Mouse (Mus musculus) embryonic facial prominence, embryonic 15.5 days (tissue): ENCODE measurements around the gene Suco. TPM values are rescaled to one million over a fixed set of nuclear protein-coding genes. Genes with fewer than 3 reads are reported as not detected.
A peak's percentile ranks its signal among the peaks of the same experiment; 100 is the strongest.

Source experiments
- ATAC-seq: fragments of 200-750 bp; cut with Nextera tagmentation; 2 replicates; pipeline ENCODE4 v1.8.0; 2017; ENCODE audit warnings: low read depth, moderate TSS enrichment; ENCODE audit not compliant: insufficient number of reproducible peaks, low FRiP score, low TSS enrichment
- H3K27ac ChIP-seq: fragments of 300-500 bp; sonication (generic); replicated peaks from 2 replicates; pipeline ENCODE4 v1.5.1; 2015; ENCODE audit warnings: mild to moderate bottlenecking, inconsistent platforms
- H3K27me3 ChIP-seq: fragments of 300-500 bp; sonication (generic); 2 replicates; pipeline ENCODE4 v1.6.1; 2015; ENCODE audit warnings: inconsistent platforms
- H3K36me3 ChIP-seq: fragments of 300-500 bp; sonication (generic); 2 replicates; pipeline ENCODE4 v1.6.1; 2015; ENCODE audit warnings: mild to moderate bottlenecking, inconsistent platforms
- H3K4me1 ChIP-seq: fragments of 300-500 bp; sonication (generic); 2 replicates; pipeline ENCODE4 v1.6.1; 2015; ENCODE audit warnings: inconsistent platforms
- H3K4me2 ChIP-seq: fragments of 300-500 bp; sonication (generic); replicated peaks from 2 replicates; pipeline ENCODE4 v1.6.1; 2015; ENCODE audit warnings: mild to moderate bottlenecking, inconsistent platforms
- H3K4me3 ChIP-seq: fragments of 300-500 bp; sonication (generic); replicated peaks from 2 replicates; pipeline ENCODE4 v1.5.1; 2015; ENCODE audit warnings: mild to moderate bottlenecking, inconsistent platforms
- H3K9ac ChIP-seq: fragments of 300-500 bp; sonication (generic); 2 replicates; pipeline ENCODE4 v1.6.1; 2015; ENCODE audit warnings: inconsistent platforms
- H3K9me3 ChIP-seq: fragments of 300-500 bp; sonication (generic); replicated peaks from 2 replicates; pipeline ENCODE4 v1.6.1; 2016; ENCODE audit warnings: inconsistent platforms
- WGBS: fragments of 180-500 bp; shearing (Covaris S2); methylation state at CpG from one replicate; pipeline ENCODE4 v1.1.7; 2015; 5-methylcytosine and 5-hydroxymethylcytosine counted together
- polyA plus RNA-seq: library from polyadenylated mRNA; unstranded; fragments of >200 nt; fragmentation: Nextera tagmentation; extraction: Ambion mirVana; gene quantifications from 2 replicates; pipeline ENCODE4 v1.2.1, GENCODE M21; 2015

Suco gene
- polyA plus RNA-seq, 1 experiment from 2014 or later = 18.0 TPM

DNA sequence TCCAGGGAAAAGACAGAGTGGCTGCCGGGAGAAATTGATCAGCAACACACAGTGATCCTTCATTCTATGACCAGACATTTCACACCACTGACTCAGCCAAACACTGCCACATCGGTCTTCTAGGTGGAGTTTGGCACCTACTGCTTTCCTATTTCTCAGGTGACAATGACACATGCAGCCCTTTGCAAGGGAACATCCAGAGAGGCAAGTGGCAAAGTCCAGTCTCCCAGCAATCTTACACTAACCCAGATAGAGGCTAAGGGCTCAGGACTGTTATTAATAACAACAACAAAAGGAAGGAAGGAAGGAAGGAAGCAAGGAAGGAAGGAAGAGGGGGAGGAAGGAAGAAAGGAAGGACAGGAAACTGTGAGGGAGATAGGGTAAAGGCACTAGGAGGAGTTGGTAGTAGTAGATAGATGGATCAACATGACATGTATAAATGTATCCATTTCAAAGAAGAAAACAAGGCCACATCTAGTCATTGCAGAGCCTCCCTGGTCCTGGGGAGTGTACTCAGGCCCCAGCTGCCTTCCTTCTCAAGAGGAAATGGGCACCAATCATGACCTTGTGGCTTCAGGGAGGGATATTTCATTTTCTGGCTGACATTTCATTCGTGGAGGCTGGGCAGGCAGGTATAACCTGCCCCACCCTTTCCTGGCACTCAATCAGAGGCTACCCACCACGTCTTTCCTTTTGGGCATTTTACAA, 36.6 kb upstream of the Suco start:
- no peaks in the 10 kb centered on the region for H3K4me1 ChIP-seq
- no peak overlapping the region for H3K9ac ChIP-seq
- no peaks in the 10 kb centered on the region for H3K9me3 ChIP-seq
- 58% methylated on average over 4 of the region's 4 CpGs for WGBS
- H3K4me2 ChIP-seq = no peak overlapping the region
- no peaks in the 10 kb centered on the region for H3K27me3 ChIP-seq
- ATAC-seq = no peak
- H3K4me3 ChIP-seq = no peak overlapping the region
- no peak overlapping the region for H3K27ac ChIP-seq
- H3K36me3 ChIP-seq = no peaks in the 10 kb centered on the region

DNA sequence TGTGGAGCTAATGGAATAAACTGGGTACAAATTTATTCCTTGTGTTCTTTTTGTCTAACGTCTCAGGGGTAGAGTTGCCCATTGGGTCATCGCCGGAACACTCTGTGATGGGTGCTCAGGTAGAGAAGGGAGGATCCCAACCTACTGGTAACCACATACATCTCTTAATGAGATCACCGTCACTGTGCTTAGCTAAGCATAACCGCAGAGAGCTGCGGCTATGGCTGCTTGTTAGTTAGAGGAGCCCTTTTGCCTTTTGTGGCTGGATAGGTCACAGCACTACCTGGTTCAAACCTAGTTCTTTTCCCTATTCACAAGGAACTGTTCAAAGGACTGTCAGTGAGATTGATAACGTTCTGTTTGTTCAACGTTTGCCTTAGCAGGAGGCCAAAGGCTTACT, 32.6 kb upstream of the Suco start:
- no peaks in the 10 kb centered on the region for H3K36me3 ChIP-seq
- H3K4me2 ChIP-seq = no peak overlapping the region
- H3K27me3 ChIP-seq = no peaks in the 10 kb centered on the region
- no peaks in the 10 kb centered on the region for H3K4me1 ChIP-seq
- no peak overlapping the region for H3K27ac ChIP-seq
- no peak for ATAC-seq
- no peak overlapping the region for H3K4me3 ChIP-seq
- H3K9me3 ChIP-seq = no peaks in the 10 kb centered on the region
- WGBS = 80% methylated on average over 8 of the region's 8 CpGs
- H3K9ac ChIP-seq = no peak overlapping the region

DNA sequence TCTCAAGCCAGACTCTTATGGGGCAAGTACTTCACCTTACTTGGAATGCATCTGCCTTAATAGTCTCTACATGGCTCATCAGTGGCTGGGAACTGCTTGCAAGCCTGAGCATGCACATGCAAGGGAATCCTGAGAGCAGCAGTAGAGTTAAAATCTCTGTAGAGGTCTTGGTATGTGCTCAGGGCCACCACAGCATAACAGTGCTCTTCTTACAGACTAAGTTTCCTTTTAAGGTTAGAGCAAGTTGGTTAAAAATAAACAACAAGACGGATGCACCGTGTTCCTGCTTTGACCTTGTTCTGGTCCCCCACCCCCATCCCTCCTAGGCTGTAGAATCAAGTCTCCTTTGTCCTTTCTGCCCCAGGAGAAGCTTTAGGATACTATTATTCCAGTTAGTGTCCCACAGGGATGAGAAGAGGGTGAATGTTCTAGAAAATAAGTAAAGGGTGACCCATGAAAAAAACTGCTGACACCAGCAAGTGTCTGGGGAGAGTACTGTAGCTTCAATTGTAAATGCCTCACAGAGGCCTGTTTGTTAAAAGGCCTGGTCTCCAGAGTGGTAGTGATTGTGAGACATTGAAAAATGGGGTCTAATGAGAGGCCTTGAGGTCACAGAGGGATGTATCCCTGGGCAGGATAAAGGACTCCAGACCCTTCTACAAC, 31.4 kb upstream of the Suco start:
- WGBS = 7% methylated on average over 2 of the region's 2 CpGs
- H3K27ac ChIP-seq = 0 out of 2 replicates have a peak overlapping the region, but pooled peaks have one; percentile 24
- H3K4me2 ChIP-seq = no peak overlapping the region

DNA sequence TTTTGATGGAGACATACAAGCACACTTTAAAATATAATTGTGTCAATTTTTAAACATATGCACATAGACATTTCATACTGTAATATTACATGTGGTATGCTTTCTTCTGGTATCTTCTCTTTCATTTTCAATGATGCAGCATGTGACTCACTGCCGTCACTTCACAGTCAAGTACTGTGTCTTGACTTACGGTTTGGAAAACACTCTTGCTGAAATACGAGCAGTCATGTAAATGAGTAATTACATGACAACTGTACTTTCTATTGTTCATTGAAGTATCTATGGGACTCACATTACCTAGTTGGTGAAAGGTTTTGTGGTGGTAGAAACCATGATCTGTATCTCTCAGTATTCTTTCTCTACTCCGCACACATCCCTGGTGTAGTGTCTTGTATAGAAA, 30.6 kb upstream of the Suco start:
- Histone ChIP-seq H3K4me2 (no peak overlapping the region), H3K36me3 (no peaks in the 10 kb centered on the region), H3K9ac (no peak overlapping the region), H3K27me3 (no peaks in the 10 kb centered on the region), H3K9me3 (no peaks in the 10 kb centered on the region), H3K4me3 (no peak overlapping the region), H3K27ac (no peak overlapping the region), H3K4me1 (no peaks in the 10 kb centered on the region)
- WGBS = 70% methylated on average over 4 of the region's 4 CpGs
- no peak for ATAC-seq

More for the DNA sequence above, 31.4 kb upstream of the Suco start:
- no peak overlapping the region for H3K9ac ChIP-seq
- H3K9me3 ChIP-seq = no peaks in the 10 kb centered on the region
- no peak for ATAC-seq
- no peaks in the 10 kb centered on the region for H3K36me3 ChIP-seq
- no peaks in the 10 kb centered on the region for H3K27me3 ChIP-seq
- H3K4me3 ChIP-seq = no peak overlapping the region
- H3K4me1 ChIP-seq = no peaks in the 10 kb centered on the region

DNA sequence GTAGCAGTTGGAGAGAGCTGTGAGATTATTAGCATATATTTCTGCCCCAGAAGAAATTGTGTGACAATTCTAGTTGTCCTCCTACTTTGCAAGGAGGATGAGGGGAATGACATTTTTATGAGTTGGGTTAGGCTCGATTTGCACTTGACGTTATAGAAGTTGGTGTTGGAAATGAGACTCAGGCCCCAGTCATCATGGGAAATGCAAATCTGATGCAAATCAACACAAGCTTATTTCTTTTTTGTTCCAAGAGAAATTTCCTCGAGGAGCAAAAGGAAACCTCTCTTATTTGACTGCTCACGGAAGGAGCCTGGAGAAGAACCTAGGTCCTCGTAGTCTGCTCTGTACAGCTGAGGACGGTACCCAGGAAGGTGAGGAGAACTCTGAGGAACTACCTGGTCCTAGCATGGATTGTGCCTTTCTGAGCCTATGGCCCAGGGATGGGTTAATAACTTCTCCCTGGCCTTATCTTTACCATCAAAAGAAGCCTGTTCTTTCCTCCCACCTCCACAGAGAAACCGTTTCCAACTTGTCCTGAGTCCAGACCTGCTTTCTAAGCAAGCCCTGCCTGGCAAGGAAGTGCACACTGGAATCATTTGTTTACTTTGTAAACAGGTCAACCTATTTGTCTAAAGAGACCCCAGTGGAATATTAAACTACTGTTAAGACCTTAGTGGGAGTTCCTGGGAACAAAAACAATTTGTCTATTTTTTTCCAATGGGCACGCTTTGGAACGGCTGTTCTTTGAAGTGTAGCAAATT, 26.4 kb upstream of the Suco start:
- no peak for ATAC-seq
- H3K4me3 ChIP-seq = no peak overlapping the region
- H3K9ac ChIP-seq = no peak overlapping the region
- no peaks in the 10 kb centered on the region for H3K27me3 ChIP-seq
- H3K4me1 ChIP-seq = no peaks in the 10 kb centered on the region
- no peaks in the 10 kb centered on the region for H3K9me3 ChIP-seq
- WGBS = 59% methylated on average over 9 of the region's 9 CpGs
- no peak overlapping the region for H3K4me2 ChIP-seq
- H3K36me3 ChIP-seq = no peaks in the 10 kb centered on the region
- 0 out of 2 replicates have a peak overlapping the region, but pooled peaks have one; percentile 7 for H3K27ac ChIP-seq

DNA sequence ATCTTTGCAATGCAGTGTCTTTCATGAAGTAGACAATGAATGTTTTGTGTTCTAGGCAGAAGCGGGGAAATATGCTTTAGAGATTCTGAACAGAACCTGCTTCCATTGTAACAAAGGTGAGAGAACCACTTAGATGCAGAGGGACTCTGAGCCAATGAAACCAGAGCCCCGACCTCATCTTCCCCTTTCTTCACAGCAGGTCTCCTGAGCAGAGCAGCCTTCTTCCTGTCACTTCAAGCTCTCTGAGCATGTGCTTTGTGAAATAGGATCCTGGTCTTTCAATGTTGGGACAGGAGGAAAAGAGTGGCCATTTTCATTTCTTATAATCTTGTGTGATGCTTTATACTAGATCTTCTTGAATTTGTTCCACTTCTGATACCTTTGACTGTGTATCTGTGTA, 23.6 kb upstream of the Suco start:
- no peak overlapping the region for H3K4me3 ChIP-seq
- no peaks in the 10 kb centered on the region for H3K4me1 ChIP-seq
- H3K9me3 ChIP-seq = no peaks in the 10 kb centered on the region
- ATAC-seq = no peak
- no peak overlapping the region for H3K27ac ChIP-seq
- H3K27me3 ChIP-seq = no peaks in the 10 kb centered on the region
- 63% methylated on average over 2 of the region's 2 CpGs for WGBS
- H3K9ac ChIP-seq = no peak overlapping the region
- no peak overlapping the region for H3K4me2 ChIP-seq
- no peaks in the 10 kb centered on the region for H3K36me3 ChIP-seq

DNA sequence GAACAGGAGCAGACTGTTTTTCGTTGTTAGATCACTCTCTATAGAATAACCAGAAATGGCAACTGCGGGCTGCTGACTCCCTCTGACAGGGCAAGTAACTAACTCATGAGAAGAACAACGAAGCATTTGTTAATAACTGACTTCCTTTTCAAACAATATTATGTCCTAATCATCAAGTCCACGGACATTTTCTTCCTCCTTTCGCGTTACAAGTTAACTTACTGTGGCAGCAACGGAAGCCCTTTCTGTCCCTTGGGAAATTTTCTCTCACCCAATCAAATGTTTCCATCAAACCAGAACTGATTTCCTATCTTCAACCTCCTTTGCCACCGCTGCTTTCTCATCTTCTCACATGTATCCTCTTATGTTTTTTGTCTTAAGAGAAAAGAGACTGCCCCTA, 20.8 kb upstream of the Suco start:
- no peak for ATAC-seq
- Histone ChIP-seq H3K27ac (no peak overlapping the region), H3K4me2 (no peak overlapping the region), H3K36me3 (no peaks in the 10 kb centered on the region), H3K27me3 (no peaks in the 10 kb centered on the region), H3K9me3 (no peaks in the 10 kb centered on the region), H3K4me1 (no peaks in the 10 kb centered on the region), H3K9ac (no peak overlapping the region), H3K4me3 (no peak overlapping the region)
- WGBS = 71% methylated on average over 8 of the region's 8 CpGs

DNA sequence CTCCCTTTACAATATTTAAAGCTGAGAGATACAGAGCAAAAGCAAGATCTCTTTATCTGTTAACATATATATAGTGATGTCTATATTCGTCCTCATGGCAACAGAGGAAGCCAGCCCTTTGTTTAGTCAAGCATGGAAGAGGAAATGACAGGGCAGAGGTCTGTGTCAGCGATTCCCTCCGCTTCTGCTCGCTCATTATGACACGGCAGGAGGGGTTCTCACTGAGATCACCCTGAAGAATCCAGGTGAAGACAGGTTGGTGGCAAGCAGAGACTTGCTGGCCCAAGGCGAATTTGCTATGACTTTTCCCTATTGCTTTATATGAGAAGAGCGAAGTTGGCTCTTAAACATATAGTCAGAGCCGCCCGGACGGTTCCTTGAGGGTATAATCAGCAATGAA, 19.6 kb upstream of the Suco start:
- no peaks in the 10 kb centered on the region for H3K9me3 ChIP-seq
- no peak overlapping the region for H3K4me2 ChIP-seq
- H3K4me3 ChIP-seq = no peak overlapping the region
- no peaks in the 10 kb centered on the region for H3K27me3 ChIP-seq
- 43% methylated on average over 10 of the region's 10 CpGs for WGBS
- no peak overlapping the region for H3K27ac ChIP-seq
- no peaks in the 10 kb centered on the region for H3K36me3 ChIP-seq
- ATAC-seq = no peak
- H3K4me1 ChIP-seq = no peaks in the 10 kb centered on the region
- no peak overlapping the region for H3K9ac ChIP-seq

DNA sequence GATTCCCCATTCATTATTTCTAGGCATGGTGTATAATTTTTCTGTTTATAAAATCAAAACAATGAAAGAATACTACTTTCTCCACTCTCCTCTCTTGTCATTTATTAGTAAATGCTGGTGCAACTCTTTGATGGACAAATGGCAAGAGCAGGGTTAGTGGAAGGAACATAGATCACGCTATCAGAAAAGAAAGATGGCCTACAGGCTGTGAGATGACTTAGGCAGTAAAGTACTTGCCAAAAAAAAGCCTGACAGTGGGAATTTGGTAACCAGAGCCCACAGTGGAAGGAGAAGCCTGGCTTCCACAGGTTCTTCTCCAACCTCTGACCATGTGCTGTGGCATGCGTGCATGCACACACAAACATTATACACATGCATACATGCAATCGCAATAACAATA, 18.5 kb upstream of the Suco start:
- no peak for ATAC-seq
- H3K27ac ChIP-seq = no peak overlapping the region
- H3K9ac ChIP-seq = no peak overlapping the region
- no peaks in the 10 kb centered on the region for H3K36me3 ChIP-seq
- no peaks in the 10 kb centered on the region for H3K9me3 ChIP-seq
- H3K27me3 ChIP-seq = no peaks in the 10 kb centered on the region
- 94% methylated on average over 3 of the region's 3 CpGs for WGBS
- no peak overlapping the region for H3K4me3 ChIP-seq
- H3K4me1 ChIP-seq = no peaks in the 10 kb centered on the region
- no peak overlapping the region for H3K4me2 ChIP-seq

DNA sequence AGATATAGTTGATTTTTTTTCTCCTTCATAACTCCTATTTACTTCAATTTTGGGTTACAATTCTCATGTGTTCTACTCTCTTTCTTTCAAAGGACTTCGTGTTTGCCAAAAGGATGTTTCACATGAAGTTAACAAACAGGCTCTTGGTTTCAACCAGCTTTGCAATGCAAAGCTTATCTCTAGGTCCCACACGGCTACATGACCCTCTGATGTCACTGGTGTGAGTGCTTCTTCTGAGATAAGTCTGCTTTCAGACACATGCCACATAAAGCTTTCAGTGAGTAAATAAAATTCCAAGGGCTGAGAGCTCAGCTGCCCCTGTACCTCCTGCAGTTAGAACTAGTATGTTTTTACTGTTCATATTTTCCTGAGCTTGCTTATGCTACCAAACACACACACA, 18.1 kb upstream of the Suco start:
- Histone ChIP-seq H3K27ac (no peak overlapping the region), H3K4me1 (no peaks in the 10 kb centered on the region), H3K4me2 (no peak overlapping the region), H3K9ac (no peak overlapping the region), H3K4me3 (no peak overlapping the region), H3K9me3 (no peaks in the 10 kb centered on the region), H3K27me3 (no peaks in the 10 kb centered on the region), H3K36me3 (no peaks in the 10 kb centered on the region)
- no peak for ATAC-seq
- 59% methylated on average over 2 of the region's 2 CpGs for WGBS

DNA sequence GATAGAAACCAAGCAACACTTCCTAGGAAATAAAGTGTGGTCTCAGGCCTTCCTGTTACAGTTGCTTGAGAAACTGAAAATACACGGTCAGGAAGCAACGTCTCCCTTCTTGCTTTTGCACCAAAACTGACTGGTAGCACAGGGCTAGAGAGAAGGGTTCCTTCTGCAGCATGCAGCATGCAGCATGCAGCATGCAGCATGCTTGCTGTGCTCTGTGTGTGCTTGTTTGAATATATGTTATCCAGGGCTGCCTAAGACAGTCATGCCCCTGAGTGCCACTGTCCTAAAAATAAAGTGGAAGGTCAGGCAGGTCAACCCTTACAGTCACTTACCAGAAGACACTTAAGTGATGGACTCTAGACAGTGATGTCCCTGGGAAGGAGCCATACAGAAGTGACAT, 17.6 kb upstream of the Suco start:
- no peaks in the 10 kb centered on the region for H3K4me1 ChIP-seq
- H3K36me3 ChIP-seq = no peaks in the 10 kb centered on the region
- H3K4me3 ChIP-seq = no peak overlapping the region
- ATAC-seq = no peak
- no peak overlapping the region for H3K4me2 ChIP-seq
- no peak overlapping the region for H3K9ac ChIP-seq
- H3K9me3 ChIP-seq = no peaks in the 10 kb centered on the region
- H3K27me3 ChIP-seq = no peaks in the 10 kb centered on the region
- WGBS = 59% methylated on average over 2 of the region's 2 CpGs
- no peak overlapping the region for H3K27ac ChIP-seq
